Mouse (Mus musculus) intestine, embryonic 15.5 days (tissue): ENCODE results near the gene Nme3. TPM values are rescaled to one million over a fixed set of nuclear protein-coding genes. Genes with fewer than 3 reads are reported as not detected.

Experiments
- polyA plus RNA-seq: library from polyadenylated mRNA; unstranded; fragments of >200 nt; fragmentation: Nextera tagmentation; extraction: Ambion mirVana; gene quantifications from 2 replicates; pipeline ENCODE4 v1.2.1, GENCODE M21; 2015

Nme3 gene
- polyA plus RNA-seq, 1 experiment from 2014 or later: 71.7 TPM

Other genes starting within 250 kb of the Nme3 start
- gene Slc9a3r2, start 246.2 kb upstream of the Nme3 start, polyA plus RNA-seq: 43.9 and 49.2 TPM in 2 replicates
- 0.30 and 0.56 TPM in 2 replicates for gene Npw, start 238.0 kb upstream of the Nme3 start, polyA plus RNA-seq
- 20.0 and 20.5 TPM in 2 replicates for gene Zfp598, start 226.8 kb upstream of the Nme3 start, polyA plus RNA-seq
- gene Syngr3, start 206.5 kb upstream of the Nme3 start, polyA plus RNA-seq: 7.0 and 7.7 TPM in 2 replicates
- gene Gfer, start 200.3 kb upstream of the Nme3 start, polyA plus RNA-seq: 41.8 and 45.9 TPM in 2 replicates
- gene Noxo1, start 200.3 kb upstream of the Nme3 start, polyA plus RNA-seq: 10.3 and 10.4 TPM in 2 replicates
- 67.3 and 67.5 TPM in 2 replicates for gene Tbl3, start 188.8 kb upstream of the Nme3 start, polyA plus RNA-seq
- 0.11 and 0.19 TPM in 2 replicates for gene Rnf151, start 178.4 kb upstream of the Nme3 start, polyA plus RNA-seq
- 1,514 and 1,667 TPM in 2 replicates for gene Rps2, start 178.4 kb upstream of the Nme3 start, polyA plus RNA-seq
- 303 and 319 TPM in 2 replicates for gene Ndufb10, start 172.0 kb upstream of the Nme3 start, polyA plus RNA-seq
- not detected in 2 replicates for gene Rpl3l, start 168.7 kb upstream of the Nme3 start, polyA plus RNA-seq
- 32.4 and 33.9 TPM in 2 replicates for gene Msrb1, start 159.9 kb upstream of the Nme3 start, polyA plus RNA-seq
- gene Hs3st6, start 143.5 kb upstream of the Nme3 start, polyA plus RNA-seq: 0.78 and 0.81 TPM in 2 replicates
- gene Meiob, start 92.2 kb upstream of the Nme3 start, polyA plus RNA-seq: not detected in 2 replicates
- gene Hagh, start 56.4 kb upstream of the Nme3 start, polyA plus RNA-seq: 55.1 and 69.8 TPM in 2 replicates
- gene Fahd1, start 46.1 kb upstream of the Nme3 start, polyA plus RNA-seq: 77.1 and 77.6 TPM in 2 replicates
- gene Igfals, start 30.5 kb upstream of the Nme3 start, polyA plus RNA-seq: 3.4 and 4.4 TPM in 2 replicates
- gene Nubp2, start 10.2 kb upstream of the Nme3 start, polyA plus RNA-seq: 51.5 and 57.9 TPM in 2 replicates
- gene Spsb3, start 9.9 kb upstream of the Nme3 start, polyA plus RNA-seq: 32.0 and 33.4 TPM in 2 replicates
- gene Eme2, start 1.4 kb upstream of the Nme3 start, polyA plus RNA-seq: 27.3 and 27.4 TPM in 2 replicates
- 111 and 117 TPM in 2 replicates for gene Mrps34, start 1.4 kb upstream of the Nme3 start, polyA plus RNA-seq
- 22.4 and 23.2 TPM in 2 replicates for gene Mapk8ip3, start 40.5 kb downstream of the Nme3 start, polyA plus RNA-seq
- gene Jpt2, start 64.2 kb downstream of the Nme3 start, polyA plus RNA-seq: 183 and 187 TPM in 2 replicates
- 5.2 and 5.3 TPM in 2 replicates for gene Cramp1l, start 119.3 kb downstream of the Nme3 start, polyA plus RNA-seq
- gene Ift140, start 119.6 kb downstream of the Nme3 start, polyA plus RNA-seq: 12.3 and 14.8 TPM in 2 replicates
- gene Tmem204, start 187.1 kb downstream of the Nme3 start, polyA plus RNA-seq: 22.8 and 23.2 TPM in 2 replicates
- 34.0 and 39.3 TPM in 2 replicates for gene Telo2, start 219.5 kb downstream of the Nme3 start, polyA plus RNA-seq
- 0.15 and 0.25 TPM in 2 replicates for gene Ptx4, start 224.3 kb downstream of the Nme3 start, polyA plus RNA-seq
- 20.3 and 20.4 TPM in 2 replicates for gene Clcn7, start 236.9 kb downstream of the Nme3 start, polyA plus RNA-seq